Mouse (Mus musculus) embryonic facial prominence, embryonic 10.5 days (tissue): ENCODE results near the gene Lmbrd2. TPM values are rescaled to one million over a fixed set of nuclear protein-coding genes. Genes with fewer than 3 reads are reported as not detected.

ENCODE experiments used
- DNase-seq: peaks from one replicate; pipeline ENCODE4 v3.0.0-alpha.2; 2017; ENCODE audit warnings: low spot score
- H3K27ac ChIP-seq: fragments of 300-500 bp; sonication (generic); replicated peaks from 2 replicates; pipeline ENCODE4 v1.5.1; 2016; ENCODE audit warnings: mild to moderate bottlenecking
- H3K27me3 ChIP-seq: fragments of 300-500 bp; sonication (generic); replicated peaks from 2 replicates; pipeline ENCODE4 v1.6.1; 2016; ENCODE audit warnings: low read depth, mild to moderate bottlenecking; ENCODE audit not compliant: poor library complexity, severe bottlenecking
- H3K36me3 ChIP-seq: fragments of 300-500 bp; sonication (generic); replicated peaks from 2 replicates; pipeline ENCODE4 v1.6.1; 2016; ENCODE audit warnings: mild to moderate bottlenecking, moderate library complexity
- H3K4me1 ChIP-seq: fragments of 300-500 bp; sonication (generic); 2 replicates; pipeline ENCODE4 v1.6.1; 2016
- H3K4me3 ChIP-seq: fragments of 300-500 bp; sonication (generic); 2 replicates; pipeline ENCODE4 v1.5.1; 2016; ENCODE audit warnings: mild to moderate bottlenecking, moderate library complexity
- H3K9me3 ChIP-seq: fragments of 300-500 bp; sonication (generic); 2 replicates; pipeline ENCODE4 v1.6.1; 2016; ENCODE audit warnings: mild to moderate bottlenecking
- WGBS: fragments of 180-500 bp; shearing (Covaris S2); methylation state at CpG from one replicate; pipeline ENCODE4 v1.1.7; 2016; 5-methylcytosine and 5-hydroxymethylcytosine counted together
- polyA plus RNA-seq: library from polyadenylated mRNA; unstranded; fragments of >200 nt; fragmentation: Nextera tagmentation; extraction: Ambion mirVana; gene quantifications from 2 replicates; pipeline ENCODE4 v1.2.1, GENCODE M21; 2016

Gene Lmbrd2
- 1.9 and 2.6 TPM in 2 replicates for polyA plus RNA-seq

GRCm38 (mm10) chr15:9140252-9140680 is at the start of gene Lmbrd2:
TSS of gene Lmbrd2 (plus strand) at chr15:9140550.
- Histone ChIP-seq H3K4me1 (peaks cover 26% of the 10 kb centered on the region), H3K4me3 (peak within 1 kb of the TSS; percentile 88), H3K27ac (peak within 1 kb of the TSS; percentile 89), H3K9me3 (no peaks in the 10 kb centered on the region), H3K27me3 (no peaks in the 10 kb centered on the region), H3K36me3 (peaks cover 39% of the 10 kb centered on the region)
- WGBS, result under 1% methylated on average over 34 of the region's 34 CpGs
- DNase-seq, result peak; percentile 97

- Histone ChIP-seq H3K9me3 (no peaks in the 10 kb centered on the region), H3K4me1 (peaks cover 38% of the 10 kb centered on the region), H3K27ac (no peak overlapping the region), H3K36me3 (peaks cover 76% of the 10 kb centered on the region), H3K4me3 (no peak overlapping the region), H3K27me3 (no peaks in the 10 kb centered on the region)
- no peak for DNase-seq
- 95% methylated on average over 5 of the region's 5 CpGs for WGBS
Observed at GRCm38 (mm10) chr15:9090662-9091061, 49.7 kb upstream of the Lmbrd2 start.

GRCm38 (mm10) chr15:9093598-9094365 is 46.6 kb upstream of the Lmbrd2 start:
- Histone ChIP-seq H3K27ac (peak overlapping the region; percentile 37; the same call in 1 of the 2 replicates), H3K36me3 (peaks cover 77% of the 10 kb centered on the region), H3K9me3 (no peaks in the 10 kb centered on the region), H3K4me3 (peak overlapping the region; percentile 35), H3K27me3 (no peaks in the 10 kb centered on the region), H3K4me1 (peaks cover 20% of the 10 kb centered on the region)
- DNase-seq, result no peak
- WGBS, result 67% methylated on average over 11 of the region's 11 CpGs

GRCm38 (mm10) chr15:9094366-9094750 is 46.0 kb upstream of the Lmbrd2 start:
- peak; percentile 75 for DNase-seq
- H3K36me3 ChIP-seq, result peaks cover 81% of the 10 kb centered on the region
- H3K4me3 ChIP-seq, result peak overlapping the region; percentile 35
- no peaks in the 10 kb centered on the region for H3K9me3 ChIP-seq
- peaks cover 15% of the 10 kb centered on the region for H3K4me1 ChIP-seq
- H3K27me3 ChIP-seq, result no peaks in the 10 kb centered on the region
- H3K27ac ChIP-seq, result peak overlapping the region; percentile 37
- 16% methylated on average over 13 of the region's 13 CpGs for WGBS

- Histone ChIP-seq H3K27ac (no peak overlapping the region), H3K9me3 (no peaks in the 10 kb centered on the region), H3K4me3 (no peak overlapping the region), H3K36me3 (peaks cover 88% of the 10 kb centered on the region), H3K4me1 (peaks cover 12% of the 10 kb centered on the region), H3K27me3 (no peaks in the 10 kb centered on the region)
- 94% methylated on average over 4 of the region's 4 CpGs for WGBS
- no peak for DNase-seq
Observed at GRCm38 (mm10) chr15:9096865-9097264, 43.5 kb upstream of the Lmbrd2 start.

GRCm38 (mm10) chr15:9100446-9101077 is 39.8 kb upstream of the Lmbrd2 start:
- Histone ChIP-seq H3K27ac (no peak overlapping the region), H3K36me3 (peaks cover 96% of the 10 kb centered on the region), H3K27me3 (no peaks in the 10 kb centered on the region), H3K4me3 (no peak overlapping the region), H3K9me3 (no peaks in the 10 kb centered on the region), H3K4me1 (no peaks in the 10 kb centered on the region)
- 88% methylated on average over 10 of the region's 10 CpGs for WGBS
- no peak for DNase-seq

GRCm38 (mm10) chr15:9106303-9107074 is 33.9 kb upstream of the Lmbrd2 start:
- no peaks in the 10 kb centered on the region for H3K9me3 ChIP-seq
- DNase-seq, result no peak
- H3K4me1 ChIP-seq, result no peaks in the 10 kb centered on the region
- H3K36me3 ChIP-seq, result peaks cover 85% of the 10 kb centered on the region
- no peaks in the 10 kb centered on the region for H3K27me3 ChIP-seq
- WGBS, result 91% methylated on average over 13 of the region's 13 CpGs
- H3K27ac ChIP-seq, result no peak overlapping the region
- no peak overlapping the region for H3K4me3 ChIP-seq

GRCm38 (mm10) chr15:9110526-9111347 is 29.6 kb upstream of the Lmbrd2 start:
- 88% methylated on average over 6 of the region's 6 CpGs for WGBS
- Histone ChIP-seq H3K4me3 (no peak overlapping the region), H3K36me3 (peaks cover 85% of the 10 kb centered on the region), H3K27ac (no peak overlapping the region), H3K27me3 (no peaks in the 10 kb centered on the region), H3K4me1 (peaks cover 8% of the 10 kb centered on the region; the same call in 1 of the 2 replicates), H3K9me3 (no peaks in the 10 kb centered on the region)
- no peak for DNase-seq

- no peak for DNase-seq
- Histone ChIP-seq H3K36me3 (peaks cover 85% of the 10 kb centered on the region), H3K4me1 (peaks cover 8% of the 10 kb centered on the region; the same call in 1 of the 2 replicates), H3K27ac (no peak overlapping the region), H3K9me3 (no peaks in the 10 kb centered on the region), H3K4me3 (no peak overlapping the region), H3K27me3 (no peaks in the 10 kb centered on the region)
- 87% methylated on average over 3 of the region's 3 CpGs for WGBS
Observed at GRCm38 (mm10) chr15:9111648-9112047, 28.7 kb upstream of the Lmbrd2 start.

- DNase-seq, result no peak
- Histone ChIP-seq H3K4me3 (no peak overlapping the region), H3K9me3 (no peaks in the 10 kb centered on the region), H3K27ac (no peak overlapping the region), H3K27me3 (no peaks in the 10 kb centered on the region), H3K36me3 (peaks cover 86% of the 10 kb centered on the region), H3K4me1 (peaks cover 8% of the 10 kb centered on the region; the same call in 1 of the 2 replicates)
- WGBS, result 87% methylated on average over 9 of the region's 9 CpGs
Observed at GRCm38 (mm10) chr15:9113556-9113955, 26.8 kb upstream of the Lmbrd2 start.

- no peak overlapping the region for H3K4me3 ChIP-seq
- peaks cover 8% of the 10 kb centered on the region; the same call in 1 of the 2 replicates for H3K4me1 ChIP-seq
- WGBS, result 79% methylated on average over 4 of the region's 4 CpGs
- H3K27me3 ChIP-seq, result no peaks in the 10 kb centered on the region
- DNase-seq, result no peak
- peaks cover 88% of the 10 kb centered on the region for H3K36me3 ChIP-seq
- H3K9me3 ChIP-seq, result no peaks in the 10 kb centered on the region
- H3K27ac ChIP-seq, result no peak overlapping the region
Observed at GRCm38 (mm10) chr15:9114131-9114530, 26.2 kb upstream of the Lmbrd2 start.

- H3K27me3 ChIP-seq, result no peaks in the 10 kb centered on the region
- no peak overlapping the region for H3K4me3 ChIP-seq
- no peaks in the 10 kb centered on the region for H3K9me3 ChIP-seq
- 59% methylated on average over 5 of the region's 5 CpGs for WGBS
- DNase-seq, result no peak
- H3K4me1 ChIP-seq, result peaks cover 8% of the 10 kb centered on the region; the same call in 1 of the 2 replicates
- no peak overlapping the region for H3K27ac ChIP-seq
- H3K36me3 ChIP-seq, result peaks cover 93% of the 10 kb centered on the region
Observed at GRCm38 (mm10) chr15:9114599-9114998, 25.8 kb upstream of the Lmbrd2 start.
